Mouse (Mus musculus): ENCODE measurements around the gene Gm43720. TPM values are rescaled to one million over a fixed set of nuclear protein-coding genes. Genes with fewer than 3 reads are reported as not detected.
A peak's percentile ranks its signal among the peaks of the same experiment; 100 is the strongest.
"Not testable (repeated sequence)": the region's sequence is repeated elsewhere in the genome, so short reads cannot be mapped to it uniquely, and the experiment has no call there.

The Gm43720 gene
- total RNA-seq, 2 experiments from 2014 or later, result not detected

DNA sequence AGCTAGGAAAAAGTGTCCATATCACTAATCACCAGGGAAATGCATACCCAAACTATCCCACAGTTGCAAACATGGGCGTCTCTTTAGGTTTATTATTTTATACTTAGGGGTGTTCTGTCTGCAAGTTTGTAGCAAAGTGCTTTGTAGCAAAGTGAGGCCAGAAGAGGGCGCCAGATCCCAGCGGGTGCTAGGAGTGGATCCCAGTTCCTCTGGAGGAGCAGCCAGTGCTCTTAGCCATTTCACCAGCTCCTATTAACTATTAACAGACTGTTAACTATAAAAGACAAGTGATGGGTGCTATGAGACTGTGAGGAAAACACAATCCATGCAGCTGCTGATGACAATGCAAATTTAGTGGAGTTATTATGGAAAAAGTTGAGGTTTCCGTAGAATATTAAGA lies 57.6 kb downstream of the Gm43720 start:
- DNase-seq (ENCODE audit: low spot score in 2 of 2), result peak; percentile 93 to 95

DNA sequence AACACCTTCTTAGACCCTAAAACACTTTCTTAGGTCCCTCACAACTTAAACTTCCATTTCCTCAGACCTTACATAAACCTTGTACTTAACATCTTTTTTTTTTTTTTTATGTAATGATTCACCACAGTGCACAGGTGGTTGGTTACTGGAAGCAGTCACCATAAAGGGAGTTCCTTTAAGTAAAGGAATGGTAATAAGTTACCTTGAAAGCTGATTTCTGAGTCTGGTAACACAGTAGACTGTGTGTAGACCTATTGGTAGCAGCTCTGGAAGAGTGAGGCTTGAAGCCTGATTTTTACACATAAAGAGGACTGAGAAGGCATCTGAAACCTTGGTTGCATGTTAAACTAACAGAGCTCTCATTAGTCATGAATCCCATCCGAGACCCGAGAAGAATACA lies 59.9 kb downstream of the Gm43720 start:
- no peak for DNase-seq (ENCODE audit: low spot score in 2 of 2)

DNA sequence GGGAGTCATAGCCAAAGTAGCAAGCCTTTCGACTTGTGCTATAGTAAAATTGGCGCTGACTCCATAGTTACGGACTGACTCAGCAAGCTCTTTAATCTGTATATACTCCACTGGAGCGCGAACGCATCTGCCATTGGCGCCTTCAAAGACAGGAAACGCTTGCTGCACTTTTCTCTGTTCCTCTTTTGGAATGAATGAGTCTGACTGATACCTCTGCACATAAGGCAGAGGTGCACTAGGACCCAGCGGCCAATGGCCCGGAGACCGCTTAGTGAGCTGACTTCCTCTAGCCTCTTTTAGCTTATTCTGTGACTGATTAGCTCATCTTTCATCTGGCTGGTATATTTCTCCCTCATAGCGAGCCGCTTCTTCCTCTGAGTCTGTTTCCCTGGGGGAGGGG lies 63.1 kb downstream of the Gm43720 start:
- not testable (repeated sequence) for DNase-seq (ENCODE audit: low spot score in 2 of 2)

Other genes with a start within 250 kb of the Gm43720 start
- not detected for gene Smok3c, start 226.8 kb downstream of the Gm43720 start, total RNA-seq (2021)
- 10 to 100 TPM; 38.4 to 43.5 TPM for gene Zkscan1, start 194.9 kb downstream of the Gm43720 start, total RNA-seq (2021)
- gene Zscan21, start 163.1 kb downstream of the Gm43720 start, total RNA-seq (2021), result 10 to 100 TPM; 23.0 to 26.6 TPM
- 10 to 100 TPM; 10.8 to 14.3 TPM for gene Zfp113, start 124.2 kb downstream of the Gm43720 start, total RNA-seq (2021)
- gene Cops6, start 118.9 kb downstream of the Gm43720 start, total RNA-seq (2021), result 100 to 1,000 TPM; 129 to 145 TPM
- gene Ap4m1, start 108.0 kb downstream of the Gm43720 start, total RNA-seq (2021), result 10 to 100 TPM; 25.9 to 26.5 TPM
- 10 to 100 TPM; 20.8 to 25.6 TPM for gene Mcm7, start 107.5 kb downstream of the Gm43720 start, total RNA-seq (2021)
- gene Taf6, start 92.5 kb downstream of the Gm43720 start, total RNA-seq (2021), result 10 to 100 TPM; 26.2 to 30.0 TPM
- 10 to 100 TPM; 15.4 to 17.6 TPM for gene Cnpy4, start 92.5 kb downstream of the Gm43720 start, total RNA-seq (2021)
- gene Mblac1, start 85.6 kb downstream of the Gm43720 start, total RNA-seq (2021), result 10 to 100 TPM; 11.4 to 14.2 TPM
- under 1 TPM in 1 of 2 experiments, not detected in 1; 0.21 TPM for gene Nxpe5, start 54.1 kb downstream of the Gm43720 start, total RNA-seq (2021)
- 10 to 100 TPM; 66.1 to 73.3 TPM for gene Lamtor4, start 24.5 kb downstream of the Gm43720 start, total RNA-seq (2021)
- gene BC037034, start 15.9 kb downstream of the Gm43720 start, total RNA-seq (2021), result 10 to 100 TPM; 76.0 to 84.4 TPM
- 1 to 10 TPM; 2.8 TPM for gene Gal3st4, start 7.1 kb downstream of the Gm43720 start, total RNA-seq (2021)
- 10 to 100 TPM; 11.2 to 11.8 TPM for gene Gpc2, start within 50 bp of the Gm43720 start, total RNA-seq (2021)
- 1 to 10 TPM; 3.3 to 4.1 TPM for gene Stag3, start 282 bp upstream of the Gm43720 start, total RNA-seq (2021)
- not detected for gene Pvrig, start 62.0 kb upstream of the Gm43720 start, total RNA-seq (2021)
- 10 to 100 TPM; 24.9 to 26.5 TPM for gene Zfp157, start 161.5 kb upstream of the Gm43720 start, total RNA-seq (2021)